Mouse (Mus musculus) neutrophil, adult 65 days (primary cell): Measurements from ENCODE around the gene Dcaf17. TPM values are rescaled to one million over a fixed set of nuclear protein-coding genes. Genes with fewer than 3 reads are reported as not detected.

ENCODE experiments used
- total RNA-seq: library from RNA; stranded (reverse); gene quantifications from 2 replicates; pipeline ENCODE4 v1.2.4, GENCODE M21; 2023

Dcaf17 gene
- 8.1 and 8.8 TPM in 2 replicates for total RNA-seq

DNA sequence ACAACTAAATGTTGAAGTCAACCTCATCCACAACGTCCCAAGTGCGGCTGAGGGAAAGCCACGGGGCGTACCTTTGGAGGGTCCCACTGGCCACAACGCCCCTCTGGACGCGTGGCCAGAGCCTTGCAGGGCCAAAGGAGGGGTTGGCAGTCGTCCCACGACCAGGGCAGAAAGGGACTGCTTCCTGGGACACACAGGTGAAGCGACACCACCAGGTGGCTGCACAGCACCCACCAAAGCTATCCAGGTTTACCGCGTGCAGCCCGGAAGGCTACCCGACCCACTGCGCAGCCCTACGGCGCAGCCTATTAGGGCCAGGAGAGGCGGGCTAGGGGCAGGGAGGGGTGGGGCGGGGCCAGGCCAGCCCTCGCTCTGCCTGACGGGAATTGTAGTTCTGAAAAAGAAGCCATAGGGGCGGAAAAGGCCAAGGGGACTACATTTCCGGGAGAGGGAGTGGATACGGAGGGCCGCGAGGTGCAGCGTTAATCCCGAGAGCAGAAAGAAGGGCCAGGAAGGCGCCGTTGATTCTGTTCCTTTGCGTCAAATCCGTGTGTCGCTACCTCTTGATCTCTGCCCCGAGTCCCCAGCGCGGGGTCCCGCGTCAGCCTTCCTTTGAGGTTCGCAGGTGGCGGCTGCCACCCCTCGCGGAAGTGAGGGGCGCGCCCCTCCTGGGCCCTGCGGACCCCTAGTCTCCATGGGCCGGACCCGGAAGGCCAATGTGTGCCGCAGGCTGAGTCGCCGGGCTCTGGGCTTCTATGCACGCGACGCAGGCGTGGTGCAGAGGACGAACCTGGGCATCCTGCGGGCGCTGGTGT is at the start of gene Dcaf17, which contains the start of gene Mettl8:
Gene Dcaf17 (plus strand): TSS at position 29 of the 815 bp plus-strand sequence.
Gene Mettl8 (minus strand): TSS at position 284 of the 815 bp plus-strand sequence.

DNA sequence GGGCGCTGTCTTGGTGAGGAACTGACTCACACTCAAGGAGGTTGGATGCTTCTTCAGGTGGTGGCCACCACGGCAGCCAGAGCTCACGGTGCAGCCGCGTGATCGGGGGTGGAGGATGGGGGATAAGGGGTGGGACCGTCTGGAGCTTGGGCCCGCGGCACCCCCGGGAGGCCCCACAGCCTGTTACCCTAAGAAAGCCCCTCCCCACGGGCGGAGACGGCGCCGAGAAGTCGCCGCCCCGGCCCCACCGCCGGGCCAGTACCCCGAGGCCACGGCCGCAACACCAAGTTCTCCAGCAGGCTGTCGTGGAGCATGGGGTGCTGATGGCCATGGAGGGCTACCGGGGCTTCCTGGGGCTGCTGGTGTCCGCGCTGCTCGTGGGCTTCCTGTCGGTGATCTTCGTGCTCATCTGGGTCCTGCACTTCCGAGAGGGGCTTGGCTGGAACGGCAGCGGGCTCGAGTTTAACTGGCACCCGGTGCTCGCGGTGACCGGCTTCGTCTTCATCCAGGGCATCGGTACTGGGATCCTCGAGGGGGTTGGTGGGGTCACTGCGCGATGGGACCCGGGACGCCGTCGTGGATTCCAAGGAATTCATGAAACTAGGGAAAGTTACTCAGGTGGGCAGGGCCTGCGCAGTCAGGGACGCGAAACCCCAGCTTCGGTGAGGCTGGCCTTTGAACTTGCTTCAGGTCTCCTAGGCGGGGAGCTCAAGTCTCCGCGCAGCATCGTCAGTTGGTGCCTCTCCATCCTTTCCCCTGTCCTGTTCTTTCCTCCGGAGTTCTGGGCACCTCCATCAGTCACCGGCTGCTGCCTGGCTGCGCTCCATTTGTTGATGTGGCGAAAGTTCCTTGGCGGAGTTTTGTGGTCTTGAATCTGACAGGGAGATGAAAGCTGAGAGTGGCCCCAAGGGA is 62.9 kb downstream of the Dcaf17 start, which contains the start of gene Cybrd1:
Gene Cybrd1 (plus strand): TSS at position 127 of the 912 bp plus-strand sequence.

Other genes starting within 250 kb of the Dcaf17 start
- gene Tlk1, start 229.6 kb upstream of the Dcaf17 start, total RNA-seq = 36.8 and 40.7 TPM in 2 replicates
- 3.0 and 4.6 TPM in 2 replicates for gene Mettl8, start 255 bp downstream of the Dcaf17 start, total RNA-seq
- gene Cybrd1, start 62.6 kb downstream of the Dcaf17 start, total RNA-seq = 0.14 TPM in 1 of 2 replicates, not detected in the other
- 65.8 and 70.9 TPM in 2 replicates for gene Dync1i2, start 156.4 kb downstream of the Dcaf17 start, total RNA-seq